Mouse (Mus musculus) hindbrain, embryonic 16.5 days (tissue): ENCODE measurements around the gene Sox9. TPM values are rescaled to one million over a fixed set of nuclear protein-coding genes. Genes with fewer than 3 reads are reported as not detected.

Experiments
- ATAC-seq: fragments of 200-750 bp; cut with Nextera tagmentation; 2 replicates; pipeline ENCODE4 v1.8.0; 2017; ENCODE audit warnings: moderate TSS enrichment, moderate library complexity
- H3K27ac ChIP-seq: fragments of 300-500 bp; sonication (generic); 2 replicates; pipeline ENCODE4 v1.5.1; 2014; ENCODE audit warnings: low read depth, mild to moderate bottlenecking, control low read depth, low read length, moderate library complexity
- H3K27me3 ChIP-seq: fragments of 300-500 bp; sonication (generic); replicated peaks from 2 replicates; pipeline ENCODE4 v1.6.1; 2014; ENCODE audit warnings: low read length; ENCODE audit not compliant: control insufficient read depth, insufficient read depth
- H3K36me3 ChIP-seq: fragments of 300-500 bp; sonication (generic); 2 replicates; pipeline ENCODE4 v1.6.1; 2014; ENCODE audit warnings: mild to moderate bottlenecking, low read length, moderate library complexity, mixed read lengths; ENCODE audit not compliant: control insufficient read depth, insufficient read depth
- H3K4me1 ChIP-seq: fragments of 300-500 bp; sonication (generic); 2 replicates; pipeline ENCODE4 v1.6.1; 2014; ENCODE audit warnings: low read depth, low read length; ENCODE audit not compliant: control insufficient read depth, insufficient read depth
- H3K4me2 ChIP-seq: fragments of 300-500 bp; sonication (generic); 2 replicates; pipeline ENCODE4 v1.6.1; 2014; ENCODE audit warnings: mild to moderate bottlenecking, low read length, control low read depth, moderate library complexity
- H3K4me3 ChIP-seq: fragments of 300-500 bp; sonication (generic); 2 replicates; pipeline ENCODE4 v1.5.1; 2014; ENCODE audit warnings: mild to moderate bottlenecking, low read length, control low read depth, moderate library complexity
- H3K9ac ChIP-seq: fragments of 300-500 bp; sonication (generic); 2 replicates; pipeline ENCODE4 v1.6.1; 2014; ENCODE audit warnings: low read depth, mild to moderate bottlenecking, control low read depth, low read length, moderate library complexity
- H3K9me3 ChIP-seq: fragments of 300-500 bp; sonication (generic); 2 replicates; pipeline ENCODE4 v1.6.1; 2014; ENCODE audit warnings: mild to moderate bottlenecking, low read length, moderate library complexity; ENCODE audit not compliant: control insufficient read depth
- WGBS: fragments of 180-500 bp; shearing (Covaris S2); extraction: QIAGEN DNeasy Blood & Tissue Kit; methylation state at CpG from one replicate; pipeline ENCODE4 v1.1.7; 2014; 5-methylcytosine and 5-hydroxymethylcytosine counted together
- polyA plus RNA-seq: library from polyadenylated mRNA; unstranded; fragments of >200 nt; fragmentation: Nextera tagmentation; extraction: Ambion mirVana; gene quantifications from 2 replicates; pipeline ENCODE4 v1.2.1, GENCODE M21; 2015

The Sox9 gene
- polyA plus RNA-seq, 1 experiment from 2014 or later = 46.1 TPM

GRCm38 (mm10) chr11:112835468-112836092 is 53.6 kb downstream of the Sox9 start:
- Histone ChIP-seq H3K27me3 (no peaks in the 10 kb centered on the region), H3K36me3 (no peaks in the 10 kb centered on the region), H3K27ac (no peak overlapping the region), H3K4me3 (no peak overlapping the region), H3K9me3 (no peaks in the 10 kb centered on the region), H3K4me1 (no peaks in the 10 kb centered on the region; the same call in 1 of the 2 replicates), H3K4me2 (no peak overlapping the region), H3K9ac (no peak overlapping the region)
- 58% methylated on average over 7 of the region's 7 CpGs for WGBS
- ATAC-seq = no peak
